Mouse (Mus musculus) ES-Bruce4 (cell line): ENCODE measurements at regions not wholly inside any gene's neighbourhood (a gene's known extent, or its start where the extent isn't known, plus 50 kb on each side); places are given as distances from the start of the nearest gene placed in this dataset.
A peak's percentile ranks its signal among the peaks of the same experiment; 100 is the strongest.

ENCODE experiments used
- H3K27ac ChIP-seq: 2 replicates; pipeline ENCODE4 v1.5.1; 2012; ENCODE audit warnings: low read length, inconsistent platforms; ENCODE audit not compliant: insufficient read depth
- H3K27me3 ChIP-seq: 2 replicates; pipeline ENCODE4 v1.6.1; 2012; ENCODE audit warnings: mild to moderate bottlenecking, low read length, inconsistent platforms; ENCODE audit not compliant: control insufficient read depth, poor library complexity, insufficient read depth, severe bottlenecking
- H3K36me3 ChIP-seq: 2 replicates; pipeline ENCODE4 v1.6.1; 2012; ENCODE audit warnings: inconsistent platforms, mild to moderate bottlenecking, low read length, moderate library complexity; ENCODE audit not compliant: control insufficient read depth, poor library complexity, insufficient read depth, severe bottlenecking
- H3K4me1 ChIP-seq: one replicate; pipeline ENCODE4 v1.8.1; 2011; ENCODE audit warnings: low read length; ENCODE audit not compliant: control insufficient read depth, insufficient read depth
- H3K4me3 ChIP-seq: 2 replicates; pipeline ENCODE4 v1.5.1; 2011; ENCODE audit warnings: low read depth, mild to moderate bottlenecking, low read length
- H3K9ac ChIP-seq: 2 replicates; pipeline ENCODE4 v1.6.1; 2012; ENCODE audit warnings: low read depth, mild to moderate bottlenecking, inconsistent platforms; ENCODE audit not compliant: poor library complexity, severe bottlenecking
- H3K9me3 ChIP-seq: replicated peaks from 2 replicates; pipeline ENCODE4 v1.6.1; 2012; ENCODE audit warnings: mild to moderate bottlenecking, low read length, inconsistent platforms; ENCODE audit not compliant: control insufficient read depth, poor library complexity, insufficient read depth, severe bottlenecking
- CTCF ChIP-seq: IDR thresholded peaks from one replicate; pipeline ENCODE4 v1.8.1; 2011; ENCODE audit warnings: low read depth, low read length
- EP300 ChIP-seq: IDR thresholded peaks from 2 replicates; pipeline ENCODE4 v1.6.1; 2011; ENCODE audit warnings: low read depth, low read length; ENCODE audit not compliant: insufficient read depth
- POLR2A ChIP-seq: IDR thresholded peaks from one replicate; pipeline ENCODE4 v1.8.1; 2011; ENCODE audit warnings: low read length; ENCODE audit not compliant: insufficient read depth

- TF ChIP-seq CTCF (no peak), POLR2A (no peak), EP300 (no peak)
These were observed 1380.8 kb upstream of the 1700008P02Rik start for GRCm38 (mm10) chr3:8001027-8001426.

GRCm38 (mm10) chr3:7992322-7992721 is 1372.1 kb upstream of the 1700008P02Rik start:
- Histone ChIP-seq H3K27ac (no peak overlapping the region), H3K4me3 (no peak overlapping the region), H3K9me3 (no peaks in the 10 kb centered on the region), H3K4me1 (no peaks in the 10 kb centered on the region), H3K27me3 (no peaks in the 10 kb centered on the region), H3K36me3 (no peaks in the 10 kb centered on the region), H3K9ac (no peak overlapping the region)
- TF ChIP-seq POLR2A (no peak), EP300 (no peak), CTCF (no peak)

More at GRCm38 (mm10) chr3:8001027-8001426, 1380.8 kb upstream of the 1700008P02Rik start:
- peak overlapping the region; percentile 85 for H3K27ac ChIP-seq
- H3K4me3 ChIP-seq: no peak overlapping the region
- peaks cover 3% of the 10 kb centered on the region; the same call in 1 of the 2 replicates for H3K9me3 ChIP-seq
- no peaks in the 10 kb centered on the region for H3K36me3 ChIP-seq
- no peak overlapping the region for H3K9ac ChIP-seq
- peaks cover 4% of the 10 kb centered on the region for H3K4me1 ChIP-seq
- no peaks in the 10 kb centered on the region for H3K27me3 ChIP-seq

GRCm38 (mm10) chr3:7973287-7973686 is 1353.0 kb upstream of the 1700008P02Rik start:
- Histone ChIP-seq H3K27me3 (no peaks in the 10 kb centered on the region), H3K36me3 (no peaks in the 10 kb centered on the region), H3K27ac (no peak overlapping the region), H3K9me3 (no peaks in the 10 kb centered on the region), H3K9ac (no peak overlapping the region), H3K4me1 (no peaks in the 10 kb centered on the region), H3K4me3 (no peak overlapping the region)
- TF ChIP-seq EP300: no peak
- no peak for TF ChIP-seq POLR2A
- TF ChIP-seq CTCF: no peak

- Histone ChIP-seq H3K9me3 (no peaks in the 10 kb centered on the region), H3K27ac (no peak overlapping the region), H3K9ac (no peak overlapping the region), H3K4me1 (no peaks in the 10 kb centered on the region), H3K4me3 (no peak overlapping the region), H3K27me3 (no peaks in the 10 kb centered on the region), H3K36me3 (no peaks in the 10 kb centered on the region)
- TF ChIP-seq CTCF (no peak), EP300 (no peak), POLR2A (no peak)
These were observed 1333.7 kb upstream of the 1700008P02Rik start for GRCm38 (mm10) chr3:7953911-7954310.

GRCm38 (mm10) chr3:7943646-7944381 is 1323.6 kb upstream of the 1700008P02Rik start:
- H3K36me3 ChIP-seq: no peaks in the 10 kb centered on the region
- no peak overlapping the region for H3K9ac ChIP-seq
- no peaks in the 10 kb centered on the region for H3K4me1 ChIP-seq
- no peak overlapping the region for H3K27ac ChIP-seq
- no peaks in the 10 kb centered on the region for H3K9me3 ChIP-seq
- H3K27me3 ChIP-seq: no peaks in the 10 kb centered on the region
- no peak overlapping the region for H3K4me3 ChIP-seq
- TF ChIP-seq POLR2A (no peak), CTCF (no peak), EP300 (no peak)
